Mouse (Mus musculus) liver, embryonic 14.5 days (tissue): Measurements from ENCODE around the gene Otud7b. TPM values are rescaled to one million over a fixed set of nuclear protein-coding genes. Genes with fewer than 3 reads are reported as not detected.

Experiments
- ATAC-seq: fragments of 200-750 bp; cut with Nextera tagmentation; 2 replicates; pipeline ENCODE4 v1.8.0; 2017; ENCODE audit warnings: moderate number of reproducible peaks, mild to moderate bottlenecking, moderate library complexity; ENCODE audit not compliant: insufficient read depth
- DNase-seq, 3 experiments: peaks; one replicate each; pipeline ENCODE4 v3.0.0-alpha.2; 2012 to 2013; ENCODE audit warnings: low read depth in 3 of 3, low spot score in 3 of 3
- H3K27ac ChIP-seq: fragments of 300-500 bp; sonication (generic); 2 replicates; pipeline ENCODE4 v1.5.1; 2014; ENCODE audit warnings: moderate library complexity, mild to moderate bottlenecking, control low read depth, inconsistent platforms
- H3K27me3 ChIP-seq: fragments of 300-500 bp; sonication (generic); 2 replicates; pipeline ENCODE4 v1.6.1; 2014; ENCODE audit warnings: mild to moderate bottlenecking, low read length, moderate library complexity; ENCODE audit not compliant: control insufficient read depth, insufficient read depth
- H3K36me3 ChIP-seq: fragments of 300-500 bp; sonication (generic); replicated peaks from 2 replicates; pipeline ENCODE4 v1.6.1; 2014; ENCODE audit warnings: low read depth; ENCODE audit not compliant: control insufficient read depth, insufficient read depth
- H3K4me1 ChIP-seq, 2 experiments: fragments of 200-500 bp in 1 of 2; fragments of 300-500 bp in 1 of 2; sonication (generic) in 1 of 2; replicated peaks; 2 replicates each; pipeline ENCODE4 v1.6.1; 2012 to 2014; ENCODE audit warnings: antibody characterized with exemption in 1 of 2, inconsistent platforms in 1 of 2, low read length in 1 of 2; ENCODE audit not compliant: control insufficient read depth in 2 of 2, insufficient read depth in 2 of 2
- H3K4me2 ChIP-seq: fragments of 300-500 bp; sonication (generic); 2 replicates; pipeline ENCODE4 v1.6.1; 2014; ENCODE audit warnings: low read depth, mild to moderate bottlenecking, control low read depth, moderate library complexity
- H3K4me3 ChIP-seq, 2 experiments: fragments of 200-500 bp in 1 of 2; fragments of 300-500 bp in 1 of 2; sonication (generic) in 1 of 2; 2 replicates each; pipeline ENCODE4 v1.5.1; 2012 to 2014; ENCODE audit warnings: low read depth in 2 of 2, low read length in 2 of 2, mild to moderate bottlenecking in 2 of 2, control low read depth in 1 of 2, inconsistent platforms in 1 of 2, moderate library complexity in 1 of 2; ENCODE audit not compliant: insufficient read depth in 1 of 2
- H3K9ac ChIP-seq: fragments of 300-500 bp; sonication (generic); replicated peaks from 2 replicates; pipeline ENCODE4 v1.6.1; 2014; ENCODE audit warnings: mild to moderate bottlenecking, control low read depth, moderate library complexity
- H3K9me3 ChIP-seq: fragments of 300-500 bp; sonication (generic); 2 replicates; pipeline ENCODE4 v1.6.1; 2016; ENCODE audit warnings: low read length, mixed read lengths; ENCODE audit not compliant: control insufficient read depth
- CTCF ChIP-seq: IDR thresholded peaks from 2 replicates; pipeline ENCODE4 v1.5.1; 2016; ENCODE audit warnings: antibody characterized with exemption, low read depth, control low read depth
- EP300 ChIP-seq: IDR thresholded peaks from 2 replicates; pipeline ENCODE4 v1.6.1; 2016; ENCODE audit warnings: antibody characterized with exemption, low read depth
- WGBS: fragments of 180-500 bp; shearing (Covaris S2); extraction: QIAGEN DNeasy Blood & Tissue Kit; methylation state at CpG from one replicate; pipeline ENCODE4 v1.1.7; 2014; ENCODE audit not compliant: insufficient replicate concordance; 5-methylcytosine and 5-hydroxymethylcytosine counted together
- polyA plus RNA-seq, 2 experiments: library from polyadenylated mRNA; depleted of rRNA in 1 of 2; stranded (reverse) in 1 of 2; unstranded in 1 of 2; fragments of >200 nt; fragmentation: Nextera tagmentation in 1 of 2; extraction: Ambion mirVana in 1 of 2; gene quantifications; 2 replicates each; pipeline versions ENCODE4 v1.2.1 to v1.2.3; 2012 to 2014

Gene Otud7b
- polyA plus RNA-seq, 2 experiments: 3.5 to 5.2 TPM

- no peaks in the 10 kb centered on the region; the same call in 1 of the 2 replicates for H3K9me3 ChIP-seq
- peak overlapping the region; percentile 27 for H3K9ac ChIP-seq
- no peaks in the 10 kb centered on the region for H3K36me3 ChIP-seq
- H3K4me3 ChIP-seq: no peak overlapping the region
- no peak overlapping the region for H3K27ac ChIP-seq
- DNase-seq (no peak), ATAC-seq (0 out of 2 replicates have a peak, but pooled peaks have one; percentile 16)
- no peaks in the 10 kb centered on the region for H3K27me3 ChIP-seq
- TF ChIP-seq EP300: no peak
- TF ChIP-seq CTCF: no peak
- WGBS: 50% methylated on average over 15 of the region's 15 CpGs
- H3K4me1 ChIP-seq: peaks cover 3 to 25% of the 10 kb centered on the region in 2 experiments; a peak in 3 of 4 replicates
- H3K4me2 ChIP-seq: peak overlapping the region; percentile 27; the same call in 1 of the 2 replicates
These were observed 21.4 kb upstream of the Otud7b start for GRCm38 (mm10) chr3:96082714-96083508.

GRCm38 (mm10) chr3:96084146-96084755, 20.1 kb upstream of the Otud7b start:
- no peak overlapping the region for H3K4me2 ChIP-seq
- DNase-seq: no peak
- WGBS: 83% methylated on average over 10 of the region's 10 CpGs

DNA sequence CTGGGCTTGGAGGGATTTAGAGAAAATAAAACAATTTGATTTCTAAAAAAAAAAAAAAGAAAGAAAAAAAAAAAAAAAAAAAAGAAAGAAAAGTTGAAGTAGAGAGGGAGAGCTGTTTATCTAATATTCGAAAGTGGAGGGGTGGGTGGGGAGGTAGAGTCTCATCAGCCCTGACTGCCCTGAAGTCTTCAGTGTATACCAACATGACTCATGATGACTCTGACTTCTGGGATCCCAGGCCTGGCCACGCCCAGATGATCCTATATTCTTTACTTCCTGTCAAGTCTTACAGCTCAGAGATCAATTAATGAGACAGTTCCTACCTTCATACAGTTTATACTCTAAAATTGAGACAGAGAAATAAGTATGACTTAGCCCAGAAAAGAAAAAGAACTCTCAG, 17.1 kb upstream of the Otud7b start:
- peak in 1 of 3 experiments; percentile 55 for DNase-seq
- no peaks in the 10 kb centered on the region for H3K36me3 ChIP-seq
- H3K4me3 ChIP-seq: no peak overlapping the region
- H3K9me3 ChIP-seq: no peaks in the 10 kb centered on the region; the same call in 1 of the 2 replicates
- H3K27ac ChIP-seq: no peak overlapping the region; the same call in 1 of the 2 replicates
- no peak overlapping the region for H3K9ac ChIP-seq
- ATAC-seq: peak; percentile 85
- no peaks in the 10 kb centered on the region; the same call in 1 of the 2 replicates for H3K27me3 ChIP-seq
- H3K4me1 ChIP-seq: peaks cover 6 to 23% of the 10 kb centered on the region in 2 experiments
- H3K4me2 ChIP-seq: no peak overlapping the region; the same call in 1 of the 2 replicates
- TF ChIP-seq EP300 (no peak), CTCF (no peak)
- 32% methylated on average over 2 of the region's 2 CpGs for WGBS

More at GRCm38 (mm10) chr3:96084146-96084755, 20.1 kb upstream of the Otud7b start:
- Histone ChIP-seq H3K4me1 (peaks cover 6 to 29% of the 10 kb centered on the region in 2 experiments), H3K9ac (no peak overlapping the region), H3K27me3 (no peaks in the 10 kb centered on the region), H3K27ac (no peak overlapping the region), H3K36me3 (no peaks in the 10 kb centered on the region), H3K9me3 (no peaks in the 10 kb centered on the region; the same call in 1 of the 2 replicates), H3K4me3 (no peak overlapping the region)
- TF ChIP-seq EP300: no peak
- TF ChIP-seq CTCF: no peak
- no peak for ATAC-seq

- no peak for TF ChIP-seq CTCF
- TF ChIP-seq EP300: no peak
- Histone ChIP-seq H3K36me3 (no peaks in the 10 kb centered on the region), H3K4me1 (peaks cover 6 to 20% of the 10 kb centered on the region in 2 experiments), H3K9ac (no peak overlapping the region), H3K9me3 (no peaks in the 10 kb centered on the region; the same call in 1 of the 2 replicates), H3K27ac (peak overlapping the region; percentile 35), H3K4me3 (no peak overlapping the region), H3K27me3 (no peaks in the 10 kb centered on the region; the same call in 1 of the 2 replicates), H3K4me2 (no peak overlapping the region)
- ATAC-seq: peak; percentile 31; the same call in 1 of the 2 replicates
- DNase-seq: no peak
- WGBS: 69% methylated on average over 4 of the region's 4 CpGs
These were observed 16.5 kb upstream of the Otud7b start for GRCm38 (mm10) chr3:96087801-96088200.
